Mouse (Mus musculus): ENCODE measurements around the gene Deaf1.

Gene Deaf1

GRCm38 (mm10) chr7:141338576-141339131, 11.2 kb upstream of the Deaf1 start, which contains the start of gene Eps8l2:
Eps8l2 (plus strand) TSS chr7:141338880.
- DNase-seq = no peak

- no peak for DNase-seq
Observed at GRCm38 (mm10) chr7:141337716-141338416, 10.4 kb upstream of the Deaf1 start.

GRCm38 (mm10) chr7:141336296-141336695, 8.8 kb upstream of the Deaf1 start:
- DNase-seq = no peak

- DNase-seq = no peak
Observed at GRCm38 (mm10) chr7:141335682-141336081, 8.2 kb upstream of the Deaf1 start.

- DNase-seq = no peak
Observed at GRCm38 (mm10) chr7:141335044-141335579, 7.6 kb upstream of the Deaf1 start.

GRCm38 (mm10) chr7:141331990-141332389, 4.5 kb upstream of the Deaf1 start:
- DNase-seq = no peak

- DNase-seq = no peak
Observed at GRCm38 (mm10) chr7:141330706-141331105, 3.2 kb upstream of the Deaf1 start.

- no peak for DNase-seq
Observed at GRCm38 (mm10) chr7:141328373-141328990, 992 bp upstream of the Deaf1 start.

GRCm38 (mm10) chr7:141326546-141327446, 694 bp downstream of the Deaf1 start:
- DNase-seq = no peak

GRCm38 (mm10) chr7:141324686-141325085, 2.8 kb downstream of the Deaf1 start:
- no peak for DNase-seq

GRCm38 (mm10) chr7:141319446-141319845, 8.0 kb downstream of the Deaf1 start:
- DNase-seq = no peak

- no peak for DNase-seq
Observed at GRCm38 (mm10) chr7:141317619-141318132, 9.8 kb downstream of the Deaf1 start.

GRCm38 (mm10) chr7:141315974-141316373, 11.5 kb downstream of the Deaf1 start:
- no peak for DNase-seq

- no peak for DNase-seq
Observed at GRCm38 (mm10) chr7:141315076-141315475, 12.4 kb downstream of the Deaf1 start.

- no peak for DNase-seq
Observed at GRCm38 (mm10) chr7:141314416-141314815, 13.1 kb downstream of the Deaf1 start.

GRCm38 (mm10) chr7:141304537-141304936, 23.0 kb downstream of the Deaf1 start:
- no peak for DNase-seq

GRCm38 (mm10) chr7:141302702-141303268, 24.7 kb downstream of the Deaf1 start:
- no peak for DNase-seq

GRCm38 (mm10) chr7:141301386-141301785, 26.1 kb downstream of the Deaf1 start:
- DNase-seq = no peak

GRCm38 (mm10) chr7:141299175-141299574, 28.3 kb downstream of the Deaf1 start:
- DNase-seq = no peak

GRCm38 (mm10) chr7:141297926-141298650, 29.4 kb downstream of the Deaf1 start:
- DNase-seq = no peak

GRCm38 (mm10) chr7:141294479-141294878, 33.0 kb downstream of the Deaf1 start:
- no peak for DNase-seq
